Mouse (Mus musculus): ENCODE measurements at regions not wholly inside any gene's neighbourhood (a gene's known extent, or its start where the extent isn't known, plus 50 kb on each side); places are given as distances from the start of the nearest gene placed in this dataset.

GRCm38 (mm10) chr4:33663616-33664473 is 260.5 kb upstream of the Cnr1 start:
- in situ Hi-C loops (cut with MboI; ENCODE audit: low sequenced_read_pairs in 2 of 2, unreplicated experiment in 2 of 2), result no loop called here
- H3K4me3 ChIP-seq (ENCODE audit: insufficient read depth in 1 of 2, low read depth in 1 of 2, low read length in 2 of 2, poor library complexity in 1 of 2, severe bottlenecking in 1 of 2), result no peak overlapping the region
- DNase-seq (ENCODE audit: low read depth, low spot score), result no peak
- no peak for TF ChIP-seq ZNF384 (IDR thresholded peaks at IDR 0.05; ENCODE audit: low read depth, low read length)
- TF ChIP-seq MAFK (IDR thresholded peaks at IDR 0.05; ENCODE audit: insufficient read depth, low read depth, low read length), result no peak
- no peak for TF ChIP-seq ZC3H11A (IDR thresholded peaks at IDR 0.05; ENCODE audit: borderline replicate concordance, low read depth, low read length)
- no peak for TF ChIP-seq HCFC1 (IDR thresholded peaks at IDR 0.05; ENCODE audit: borderline replicate concordance, insufficient read depth, low read length)
- no peak for TF ChIP-seq CHD2 (IDR thresholded peaks at IDR 0.05; ENCODE audit: low read depth, low read length)
- no peaks in the 10 kb centered on the region for H3K36me3 ChIP-seq (ENCODE audit: control insufficient read depth, insufficient read depth, low read length, poor library complexity, severe bottlenecking)
- H3K9ac ChIP-seq (ENCODE audit: insufficient read depth, low read depth, low read length, poor library complexity, severe bottlenecking), result no peak overlapping the region
- H3K27ac ChIP-seq (ENCODE audit: insufficient read depth, low read depth, low read length, poor library complexity, severe bottlenecking), result no peak overlapping the region
- no peaks in the 10 kb centered on the region for H3K9me3 ChIP-seq (ENCODE audit: control insufficient read depth, insufficient read depth, low read depth, low read length)
- peaks cover 0 to 7% of the 10 kb centered on the region in 2 experiments; a peak in 2 of 4 replicates for H3K4me1 ChIP-seq (ENCODE audit: control insufficient read depth in 2 of 2, insufficient read depth in 2 of 2, low read length in 2 of 2, poor library complexity in 1 of 2)

- Histone ChIP-seq H3K9me3 (ENCODE audit: control insufficient read depth, insufficient read depth, low read depth, low read length) (no peaks in the 10 kb centered on the region), H3K4me3 (ENCODE audit: insufficient read depth in 1 of 2, low read depth in 1 of 2, low read length in 2 of 2, poor library complexity in 1 of 2, severe bottlenecking in 1 of 2) (no peak overlapping the region), H3K36me3 (ENCODE audit: control insufficient read depth, insufficient read depth, low read length, poor library complexity, severe bottlenecking) (no peaks in the 10 kb centered on the region), H3K4me1 (ENCODE audit: control insufficient read depth in 2 of 2, insufficient read depth in 2 of 2, low read length in 2 of 2, poor library complexity in 1 of 2) (peaks cover 0 to 7% of the 10 kb centered on the region in 2 experiments; a peak in 2 of 4 replicates), H3K9ac (ENCODE audit: insufficient read depth, low read depth, low read length, poor library complexity, severe bottlenecking) (no peak overlapping the region), H3K27ac (ENCODE audit: insufficient read depth, low read depth, low read length, poor library complexity, severe bottlenecking) (no peak overlapping the region)
- in situ Hi-C loops (cut with MboI; ENCODE audit: low sequenced_read_pairs in 2 of 2, unreplicated experiment in 2 of 2), result no loop called here
- TF ChIP-seq ZC3H11A (IDR thresholded peaks at IDR 0.05; ENCODE audit: borderline replicate concordance, low read depth, low read length) (no peak), CHD2 (IDR thresholded peaks at IDR 0.05; ENCODE audit: low read depth, low read length) (no peak), MAFK (IDR thresholded peaks at IDR 0.05; ENCODE audit: insufficient read depth, low read depth, low read length) (no peak), ZNF384 (IDR thresholded peaks at IDR 0.05; ENCODE audit: low read depth, low read length) (no peak), HCFC1 (IDR thresholded peaks at IDR 0.05; ENCODE audit: borderline replicate concordance, insufficient read depth, low read length) (no peak)
- DNase-seq (ENCODE audit: low read depth, low spot score), result no peak
These were observed 259.9 kb upstream of the Cnr1 start for GRCm38 (mm10) chr4:33664474-33664822.

- no peak overlapping the region for H3K9ac ChIP-seq (ENCODE audit: insufficient read depth, low read depth, low read length, poor library complexity, severe bottlenecking)
- H3K9me3 ChIP-seq (ENCODE audit: control insufficient read depth, insufficient read depth, low read depth, low read length), result no peaks in the 10 kb centered on the region
- DNase-seq (ENCODE audit: low read depth, low spot score), result no peak
- in situ Hi-C loops (cut with MboI; ENCODE audit: low sequenced_read_pairs in 2 of 2, unreplicated experiment in 2 of 2), result no loop called here
- no peak overlapping the region for H3K27ac ChIP-seq (ENCODE audit: insufficient read depth, low read depth, low read length, poor library complexity, severe bottlenecking)
- peaks cover 0 to 7% of the 10 kb centered on the region in 2 experiments; a peak in 2 of 4 replicates for H3K4me1 ChIP-seq (ENCODE audit: control insufficient read depth in 2 of 2, insufficient read depth in 2 of 2, low read length in 2 of 2, poor library complexity in 1 of 2)
- no peaks in the 10 kb centered on the region for H3K36me3 ChIP-seq (ENCODE audit: control insufficient read depth, insufficient read depth, low read length, poor library complexity, severe bottlenecking)
- no peak overlapping the region for H3K4me3 ChIP-seq (ENCODE audit: insufficient read depth in 1 of 2, low read depth in 1 of 2, low read length in 2 of 2, poor library complexity in 1 of 2, severe bottlenecking in 1 of 2)
- TF ChIP-seq MAFK (IDR thresholded peaks at IDR 0.05; ENCODE audit: insufficient read depth, low read depth, low read length), result no peak
- TF ChIP-seq HCFC1 (IDR thresholded peaks at IDR 0.05; ENCODE audit: borderline replicate concordance, insufficient read depth, low read length), result no peak
- no peak for TF ChIP-seq ZNF384 (IDR thresholded peaks at IDR 0.05; ENCODE audit: low read depth, low read length)
- TF ChIP-seq ZC3H11A (IDR thresholded peaks at IDR 0.05; ENCODE audit: borderline replicate concordance, low read depth, low read length), result no peak
- no peak for TF ChIP-seq CHD2 (IDR thresholded peaks at IDR 0.05; ENCODE audit: low read depth, low read length)
These were observed 259.0 kb upstream of the Cnr1 start for GRCm38 (mm10) chr4:33665250-33665873.

GRCm38 (mm10) chr4:33668431-33668830 is 256.0 kb upstream of the Cnr1 start:
- Histone ChIP-seq H3K9me3 (ENCODE audit: control insufficient read depth, insufficient read depth, low read depth, low read length) (no peaks in the 10 kb centered on the region), H3K4me1 (ENCODE audit: control insufficient read depth in 2 of 2, insufficient read depth in 2 of 2, low read length in 2 of 2, poor library complexity in 1 of 2) (peaks cover 0 to 7% of the 10 kb centered on the region in 2 experiments; a peak in 2 of 4 replicates), H3K9ac (ENCODE audit: insufficient read depth, low read depth, low read length, poor library complexity, severe bottlenecking) (no peak overlapping the region), H3K36me3 (ENCODE audit: control insufficient read depth, insufficient read depth, low read length, poor library complexity, severe bottlenecking) (no peaks in the 10 kb centered on the region), H3K27ac (ENCODE audit: insufficient read depth, low read depth, low read length, poor library complexity, severe bottlenecking) (no peak overlapping the region), H3K4me3 (ENCODE audit: insufficient read depth in 1 of 2, low read depth in 1 of 2, low read length in 2 of 2, poor library complexity in 1 of 2, severe bottlenecking in 1 of 2) (no peak overlapping the region)
- no peak for DNase-seq (ENCODE audit: low read depth, low spot score)
- in situ Hi-C loops (cut with MboI; ENCODE audit: low sequenced_read_pairs in 2 of 2, unreplicated experiment in 2 of 2), result no loop called here
- TF ChIP-seq CHD2 (IDR thresholded peaks at IDR 0.05; ENCODE audit: low read depth, low read length) (no peak), HCFC1 (IDR thresholded peaks at IDR 0.05; ENCODE audit: borderline replicate concordance, insufficient read depth, low read length) (no peak), ZC3H11A (IDR thresholded peaks at IDR 0.05; ENCODE audit: borderline replicate concordance, low read depth, low read length) (no peak), MAFK (IDR thresholded peaks at IDR 0.05; ENCODE audit: insufficient read depth, low read depth, low read length) (no peak)

All from ES-E14 (cell line).